Mouse (Mus musculus) left cerebral cortex, postnatal 14 days (tissue): ENCODE data around the gene Cmas. TPM values are rescaled to one million over a fixed set of nuclear protein-coding genes. Genes with fewer than 3 reads are reported as not detected.
A peak's percentile ranks its signal among the peaks of the same experiment; 100 is the strongest.

ENCODE experiments used
- DNase-seq, 2 experiments: peaks; one replicate each; pipeline ENCODE4 v3.0.0; 2021 to 2022; ENCODE audit warnings: low spot score in 2 of 2, mixed read lengths in 1 of 2
- intact Hi-C: fragments of 180-260 bp; cut with DNase I; formaldehyde crosslinking; loops from one replicate; pipeline ENCODE4 v1.15.1; 2025
- long read RNA-seq, 2 experiments: library from polyadenylated mRNA; stranded (forward); transcript quantifications; one replicate each; pipeline ENCODE4 v2.0.0; 2021
- total RNA-seq, 2 experiments: library from RNA; stranded (reverse); gene quantifications; 2 replicates each; pipeline ENCODE4 v1.2.3; 2021

The Cmas gene
- 100 to 1,000 TPM; 127 TPM for total RNA-seq
- long read RNA-seq, experiment 1, transcript Cmas-201 (8 exons, 1,760 nt): major isoform, 271 of 286 reads
- long read RNA-seq, experiment 1, partial matches to known transcripts: 2 of 286 reads
- long read RNA-seq, experiment 1, other reads (novel, unspliced or antisense): 13 of 286 reads
- long read RNA-seq, experiment 2, transcript Cmas-201 (8 exons, 1,760 nt): major isoform, 213 of 228 reads
- long read RNA-seq, experiment 2, partial matches to known transcripts: 5 of 228 reads
- long read RNA-seq, experiment 2, other reads (novel, unspliced or antisense): 10 of 228 reads

GRCm38 (mm10) chr6:142756507-142757333 is at the start of gene Cmas:
Gene Cmas (plus strand): TSS chr6:142756686.
- intact Hi-C loops: loop anchor here (10.0 kb wide), 1 partner anchor 372 kb away; the partner anchor contains the start of genes Golt1b and Recql
- DNase-seq: peak; percentile 91 to 92

GRCm38 (mm10) chr6:142706688-142707087 is 49.8 kb upstream of the Cmas start:
- no peak for DNase-seq
- intact Hi-C loops: no loop called here

GRCm38 (mm10) chr6:142708369-142708768 is 48.1 kb upstream of the Cmas start:
- DNase-seq: no peak
- intact Hi-C loops: no loop called here

GRCm38 (mm10) chr6:142710690-142711089 is 45.8 kb upstream of the Cmas start:
- DNase-seq: no peak
- intact Hi-C loops: no loop called here

- intact Hi-C loops: no loop called here
Observed at GRCm38 (mm10) chr6:142711106-142711505, 45.4 kb upstream of the Cmas start.

GRCm38 (mm10) chr6:142715026-142715425 is 41.5 kb upstream of the Cmas start:
- no peak for DNase-seq
- intact Hi-C loops: no loop called here

More at GRCm38 (mm10) chr6:142711106-142711505, 45.4 kb upstream of the Cmas start:
- DNase-seq: no peak

GRCm38 (mm10) chr6:142717186-142717585 is 39.3 kb upstream of the Cmas start:
- no peak for DNase-seq
- intact Hi-C loops: no loop called here

- intact Hi-C loops: no loop called here
- DNase-seq: peak in 1 of 2 experiments; percentile 12
Observed at GRCm38 (mm10) chr6:142718167-142718566, 38.3 kb upstream of the Cmas start.

- intact Hi-C loops: no loop called here
Observed at GRCm38 (mm10) chr6:142720641-142721040, 35.8 kb upstream of the Cmas start.

GRCm38 (mm10) chr6:142721731-142722130 is 34.8 kb upstream of the Cmas start:
- no peak for DNase-seq
- intact Hi-C loops: no loop called here

More at GRCm38 (mm10) chr6:142720641-142721040, 35.8 kb upstream of the Cmas start:
- no peak for DNase-seq

- intact Hi-C loops: no loop called here
Observed at GRCm38 (mm10) chr6:142726032-142726431, 30.5 kb upstream of the Cmas start.

GRCm38 (mm10) chr6:142732567-142733290 is 23.8 kb upstream of the Cmas start:
- intact Hi-C loops: no loop called here
- DNase-seq: no peak

More at GRCm38 (mm10) chr6:142726032-142726431, 30.5 kb upstream of the Cmas start:
- DNase-seq: no peak

GRCm38 (mm10) chr6:142735302-142736005 is 21.0 kb upstream of the Cmas start:
- peak; percentile 41 to 56 for DNase-seq
- intact Hi-C loops: loop anchor here (1.0 kb wide), 1 partner anchor 210 kb away; no protein-coding TSS in a partner anchor

- intact Hi-C loops: no loop called here
- DNase-seq: no peak
Observed at GRCm38 (mm10) chr6:142738225-142738624, 18.3 kb upstream of the Cmas start.

- DNase-seq: no peak
- intact Hi-C loops: no loop called here
Observed at GRCm38 (mm10) chr6:142738637-142739036, 17.8 kb upstream of the Cmas start.

GRCm38 (mm10) chr6:142741763-142742162 is 14.7 kb upstream of the Cmas start:
- no peak for DNase-seq
- intact Hi-C loops: no loop called here

GRCm38 (mm10) chr6:142743193-142743592 is 13.3 kb upstream of the Cmas start:
- intact Hi-C loops: no loop called here
- DNase-seq: no peak

GRCm38 (mm10) chr6:142745484-142745883 is 11.0 kb upstream of the Cmas start:
- intact Hi-C loops: no loop called here
- DNase-seq: no peak

GRCm38 (mm10) chr6:142746765-142747164 is 9.7 kb upstream of the Cmas start:
- intact Hi-C loops: no loop called here
- no peak for DNase-seq
